Mouse (Mus musculus): ENCODE measurements at regions not wholly inside any gene's neighbourhood (a gene's known extent, or its start where the extent isn't known, plus 50 kb on each side); places are given as distances from the start of the nearest gene placed in this dataset.

DNA sequence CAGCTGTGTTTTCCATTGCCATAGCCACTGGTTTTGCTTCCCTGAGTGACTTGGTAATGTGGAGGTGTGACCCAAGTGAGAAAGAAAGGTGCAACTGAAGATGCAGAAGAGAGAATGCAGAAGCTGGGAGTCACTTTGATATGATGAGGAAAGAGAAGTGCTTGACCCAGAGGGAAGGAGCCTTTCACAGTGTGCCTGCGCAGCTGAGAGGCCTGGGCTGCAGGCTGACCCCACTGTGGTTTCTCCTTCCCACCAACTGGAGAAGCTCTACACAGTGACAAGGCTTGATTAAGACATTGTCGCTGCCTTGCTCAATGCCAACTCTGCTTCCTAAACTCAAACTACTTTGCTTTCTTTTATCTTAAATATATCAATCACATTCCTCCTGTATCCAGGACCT, 305.3 kb upstream of the Kdm8 start:
- no peaks in the 10 kb centered on the region for H3K9me3 ChIP-seq
- H3K9ac ChIP-seq: no peak overlapping the region
- no peak overlapping the region for H3K27ac ChIP-seq
- H3K27me3 ChIP-seq: no peaks in the 10 kb centered on the region
- no peaks in the 10 kb centered on the region for H3K36me3 ChIP-seq
- ATAC-seq (ENCODE audit: insufficient number of reproducible peaks, insufficient read depth, low FRiP score, low TSS enrichment, low read depth): no peak
- H3K4me1 ChIP-seq: peaks cover 5% of the 10 kb centered on the region; the same call in 1 of the 2 replicates
- H3K4me2 ChIP-seq: no peak overlapping the region
- 93% methylated on average over 2 of the region's 2 CpGs for WGBS
- no peak overlapping the region for H3K4me3 ChIP-seq

- Histone ChIP-seq H3K27me3 (no peaks in the 10 kb centered on the region), H3K9me3 (no peaks in the 10 kb centered on the region), H3K9ac (no peak overlapping the region), H3K27ac (no peak overlapping the region), H3K4me3 (no peak overlapping the region), H3K4me2 (no peak overlapping the region), H3K36me3 (no peaks in the 10 kb centered on the region), H3K4me1 (peaks cover 5% of the 10 kb centered on the region; the same call in 1 of the 2 replicates)
- no peak for ATAC-seq (ENCODE audit: insufficient number of reproducible peaks, insufficient read depth, low FRiP score, low TSS enrichment, low read depth)
- 39% methylated on average over 3 of the region's 3 CpGs for WGBS
Measured at GRCm38 (mm10) chr7:125140854-125141253, 303.6 kb upstream of the Kdm8 start.

DNA sequence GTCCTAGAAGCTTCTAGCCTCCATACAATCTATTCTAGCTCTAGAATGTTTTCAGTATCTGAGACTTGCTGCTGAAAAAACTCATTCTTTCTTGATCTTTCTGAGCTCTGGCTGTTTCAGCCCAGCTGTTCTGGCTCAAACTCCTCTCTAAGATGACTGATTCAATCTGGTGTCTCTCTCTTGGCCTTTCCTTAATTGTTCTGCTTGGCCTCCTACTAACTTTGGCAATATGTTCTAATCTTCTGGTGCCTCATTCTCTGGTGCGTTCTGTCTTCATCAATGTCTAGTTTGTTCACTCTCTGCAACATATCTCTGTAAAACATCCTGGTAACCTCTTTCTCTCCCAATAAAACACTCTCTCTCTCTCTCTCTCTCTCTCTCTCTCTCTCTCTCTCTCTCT, 302.6 kb upstream of the Kdm8 start:
- peaks cover 5% of the 10 kb centered on the region; the same call in 1 of the 2 replicates for H3K4me1 ChIP-seq
- ATAC-seq (ENCODE audit: insufficient number of reproducible peaks, insufficient read depth, low FRiP score, low TSS enrichment, low read depth): no peak

DNA sequence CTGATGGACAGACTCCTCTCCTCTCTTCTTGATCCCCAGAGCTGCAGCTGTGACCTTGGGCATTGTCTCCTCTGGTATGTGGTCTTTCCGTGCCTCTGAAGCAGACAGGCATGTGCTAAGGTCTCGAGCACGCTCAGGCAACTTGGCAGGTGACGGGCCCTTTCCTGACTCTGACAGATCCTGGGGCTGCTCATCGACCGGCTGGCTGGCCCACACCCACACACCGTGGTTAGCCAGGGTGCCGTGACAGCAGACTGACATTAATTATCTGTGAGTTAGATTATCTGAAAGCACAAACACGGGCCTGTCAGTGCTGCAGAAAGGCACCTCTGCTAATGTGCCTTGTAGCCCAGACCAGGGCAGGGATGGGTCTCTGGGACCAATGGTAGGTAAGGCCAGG, 298.5 kb upstream of the Kdm8 start:
- Histone ChIP-seq H3K36me3 (no peaks in the 10 kb centered on the region), H3K9ac (no peak overlapping the region), H3K4me3 (no peak overlapping the region), H3K4me1 (no peaks in the 10 kb centered on the region), H3K27ac (no peak overlapping the region), H3K27me3 (no peaks in the 10 kb centered on the region), H3K4me2 (no peak overlapping the region), H3K9me3 (no peaks in the 10 kb centered on the region)
- 65% methylated on average over 9 of the region's 9 CpGs for WGBS
- no peak for ATAC-seq (ENCODE audit: insufficient number of reproducible peaks, insufficient read depth, low FRiP score, low TSS enrichment, low read depth)

More for the DNA sequence above, 302.6 kb upstream of the Kdm8 start:
- Histone ChIP-seq H3K36me3 (no peaks in the 10 kb centered on the region), H3K9me3 (no peaks in the 10 kb centered on the region), H3K27ac (0 out of 2 replicates have a peak overlapping the region, but pooled peaks have one; percentile 7), H3K9ac (no peak overlapping the region), H3K4me3 (no peak overlapping the region), H3K27me3 (no peaks in the 10 kb centered on the region), H3K4me2 (no peak overlapping the region)
- WGBS: 76% methylated on average over 1 of the region's 1 CpGs

DNA sequence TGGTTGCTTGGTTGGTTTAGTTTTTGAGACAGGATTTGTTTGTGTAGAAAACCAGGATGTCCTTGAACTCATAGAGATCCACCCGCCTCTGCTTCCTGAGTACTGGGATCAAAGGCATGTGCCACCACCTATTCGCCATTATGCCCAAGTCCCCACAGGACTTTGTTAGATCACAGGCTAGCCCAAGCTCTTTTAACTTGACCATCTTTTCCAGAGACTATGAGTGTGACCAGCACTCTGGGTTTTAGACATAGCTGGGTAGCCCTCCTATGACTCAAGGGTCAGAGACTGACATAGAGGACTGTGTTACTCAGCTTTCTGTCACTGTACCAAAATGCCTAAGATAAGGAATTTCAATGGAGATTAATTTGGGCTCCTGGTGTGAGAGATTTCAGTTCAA, 295.3 kb upstream of the Kdm8 start:
- Histone ChIP-seq H3K27me3 (no peaks in the 10 kb centered on the region), H3K9me3 (no peaks in the 10 kb centered on the region), H3K27ac (no peak overlapping the region), H3K4me3 (no peak overlapping the region), H3K4me1 (0 out of 2 replicates have a peak, but pooled peaks cover under 1% of the 10 kb centered on the region), H3K36me3 (no peaks in the 10 kb centered on the region), H3K4me2 (no peak overlapping the region), H3K9ac (no peak overlapping the region)
- WGBS: 86% methylated on average over 2 of the region's 2 CpGs
- no peak for ATAC-seq (ENCODE audit: insufficient number of reproducible peaks, insufficient read depth, low FRiP score, low TSS enrichment, low read depth)

DNA sequence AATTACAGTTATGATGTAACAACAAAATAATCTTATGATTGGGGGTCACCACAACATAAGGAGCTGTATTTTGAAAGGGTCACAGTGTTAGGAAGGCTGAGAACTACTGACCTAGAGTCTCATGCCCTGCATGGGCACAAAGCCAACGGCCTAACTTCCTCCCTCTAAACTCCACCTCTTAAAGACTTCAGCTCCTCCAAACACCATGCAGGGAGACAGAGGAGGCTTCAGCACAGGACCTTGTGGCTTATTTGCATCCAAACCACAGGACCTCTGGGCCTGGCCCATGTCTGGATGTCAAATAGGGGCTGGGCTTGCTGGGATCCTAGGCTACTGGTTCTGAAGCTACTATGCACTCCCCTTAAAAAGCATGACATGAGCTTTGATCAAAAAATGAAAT, 294.7 kb upstream of the Kdm8 start:
- no peak for ATAC-seq (ENCODE audit: insufficient number of reproducible peaks, insufficient read depth, low FRiP score, low TSS enrichment, low read depth)
- 45% methylated on average over 1 of the region's 1 CpGs for WGBS
- H3K27me3 ChIP-seq: no peaks in the 10 kb centered on the region

DNA sequence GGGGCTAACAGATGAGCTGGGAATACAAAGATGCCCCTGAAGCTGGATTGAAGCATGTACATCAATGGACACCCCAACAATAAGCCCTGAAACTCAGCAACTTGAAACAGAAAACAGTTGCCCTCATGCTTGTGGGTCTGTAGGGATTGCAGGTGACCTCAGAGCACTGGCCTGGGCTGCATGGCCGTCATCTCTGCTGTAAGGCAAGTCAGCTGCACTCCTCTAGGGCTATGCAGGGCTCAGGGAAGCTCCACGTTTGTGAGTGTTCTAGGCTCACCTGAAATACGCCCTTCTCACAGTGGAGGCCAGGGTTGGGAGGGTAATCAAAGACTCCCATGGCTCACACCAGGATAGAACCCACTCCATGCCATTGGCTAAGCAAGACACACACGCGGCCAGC, 292.2 kb upstream of the Kdm8 start:
- no peak for ATAC-seq (ENCODE audit: insufficient number of reproducible peaks, insufficient read depth, low FRiP score, low TSS enrichment, low read depth)
- no peak overlapping the region for H3K4me2 ChIP-seq
- no peaks in the 10 kb centered on the region for H3K27me3 ChIP-seq
- peaks cover 18% of the 10 kb centered on the region for H3K4me1 ChIP-seq
- no peak overlapping the region for H3K9ac ChIP-seq
- H3K4me3 ChIP-seq: no peak overlapping the region
- 88% methylated on average over 5 of the region's 5 CpGs for WGBS
- H3K36me3 ChIP-seq: no peaks in the 10 kb centered on the region
- H3K9me3 ChIP-seq: no peaks in the 10 kb centered on the region
- no peak overlapping the region for H3K27ac ChIP-seq

More for the DNA sequence above, 294.7 kb upstream of the Kdm8 start:
- no peak overlapping the region for H3K9ac ChIP-seq
- peaks cover 6% of the 10 kb centered on the region for H3K4me1 ChIP-seq
- no peak overlapping the region for H3K4me3 ChIP-seq
- H3K36me3 ChIP-seq: no peaks in the 10 kb centered on the region
- H3K4me2 ChIP-seq: no peak overlapping the region
- H3K9me3 ChIP-seq: no peaks in the 10 kb centered on the region
- no peak overlapping the region for H3K27ac ChIP-seq

DNA sequence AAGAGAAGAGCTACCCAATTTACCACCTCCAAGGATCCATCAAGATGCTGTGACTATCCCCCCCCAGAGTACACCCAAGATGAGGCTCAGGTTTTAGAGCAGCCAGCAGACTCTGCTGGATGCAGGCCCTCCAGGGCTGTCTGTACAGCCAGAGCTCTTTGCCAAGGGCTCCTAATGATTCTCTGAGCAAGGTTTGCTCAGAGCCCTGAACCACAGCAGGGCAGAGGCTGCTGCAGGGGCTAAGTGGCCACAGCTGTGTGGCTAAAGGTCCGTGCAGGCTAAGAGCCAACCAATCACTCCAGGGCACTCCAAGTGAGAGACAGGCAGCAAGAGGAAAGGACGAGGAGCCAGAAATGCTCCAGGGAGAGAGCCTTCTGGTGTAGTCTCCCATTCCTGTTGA, 289.2 kb upstream of the Kdm8 start:
- Histone ChIP-seq H3K27ac (peak overlapping the region; percentile 11; the same call in 1 of the 2 replicates), H3K4me3 (no peak overlapping the region), H3K9ac (no peak overlapping the region), H3K4me2 (no peak overlapping the region), H3K36me3 (no peaks in the 10 kb centered on the region), H3K4me1 (peaks cover 18% of the 10 kb centered on the region), H3K9me3 (no peaks in the 10 kb centered on the region), H3K27me3 (no peaks in the 10 kb centered on the region)
- ATAC-seq (ENCODE audit: insufficient number of reproducible peaks, insufficient read depth, low FRiP score, low TSS enrichment, low read depth): no peak
- 20% methylated on average over 2 of the region's 2 CpGs for WGBS

GRCm38 (mm10) chr7:125166881-125167351, 277.6 kb upstream of the Kdm8 start:
- ATAC-seq (ENCODE audit: insufficient number of reproducible peaks, insufficient read depth, low FRiP score, low TSS enrichment, low read depth): no peak
- 83% methylated on average over 19 of the region's 19 CpGs for WGBS
- H3K27ac ChIP-seq: no peak overlapping the region

GRCm38 (mm10) chr7:125167666-125168065, 276.8 kb upstream of the Kdm8 start:
- H3K9me3 ChIP-seq: 0 out of 2 replicates have a peak, but pooled peaks cover 4% of the 10 kb centered on the region
- H3K4me3 ChIP-seq: no peak overlapping the region
- no peaks in the 10 kb centered on the region for H3K36me3 ChIP-seq
- 83% methylated on average over 4 of the region's 4 CpGs for WGBS
- no peaks in the 10 kb centered on the region for H3K4me1 ChIP-seq
- no peak overlapping the region for H3K9ac ChIP-seq
- no peak overlapping the region for H3K27ac ChIP-seq
- H3K27me3 ChIP-seq: no peaks in the 10 kb centered on the region
- no peak overlapping the region for H3K4me2 ChIP-seq
- no peak for ATAC-seq (ENCODE audit: insufficient number of reproducible peaks, insufficient read depth, low FRiP score, low TSS enrichment, low read depth)

More at GRCm38 (mm10) chr7:125166881-125167351, 277.6 kb upstream of the Kdm8 start:
- H3K36me3 ChIP-seq: no peaks in the 10 kb centered on the region
- H3K4me2 ChIP-seq: no peak overlapping the region
- no peaks in the 10 kb centered on the region for H3K9me3 ChIP-seq
- H3K4me3 ChIP-seq: no peak overlapping the region
- no peaks in the 10 kb centered on the region for H3K4me1 ChIP-seq
- no peak overlapping the region for H3K9ac ChIP-seq
- H3K27me3 ChIP-seq: no peaks in the 10 kb centered on the region

DNA sequence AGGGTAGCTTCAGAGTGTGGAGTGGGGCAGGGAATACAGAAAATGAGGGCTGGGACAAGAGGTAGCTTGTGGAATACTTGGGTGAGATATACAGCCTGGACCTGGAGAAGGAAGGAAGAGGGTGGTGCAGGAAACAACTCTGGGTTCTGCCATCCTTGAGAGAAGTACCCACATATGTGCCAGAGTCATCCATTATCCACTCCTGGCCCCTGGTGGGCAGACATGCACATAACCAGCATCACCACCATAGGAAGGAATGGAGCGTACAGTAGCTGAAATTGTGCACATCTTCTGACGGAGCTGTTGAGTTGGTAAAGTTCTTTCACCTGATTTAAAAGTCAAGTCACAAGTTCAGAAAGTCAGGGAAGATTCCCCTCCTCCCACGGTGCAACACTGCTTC, 262.9 kb upstream of the Kdm8 start:
- no peaks in the 10 kb centered on the region for H3K36me3 ChIP-seq
- H3K9me3 ChIP-seq: no peaks in the 10 kb centered on the region
- H3K4me2 ChIP-seq: no peak overlapping the region
- peaks cover 4% of the 10 kb centered on the region; the same call in 1 of the 2 replicates for H3K4me1 ChIP-seq
- no peak overlapping the region for H3K9ac ChIP-seq
- H3K27ac ChIP-seq: no peak overlapping the region
- no peak for ATAC-seq (ENCODE audit: insufficient number of reproducible peaks, insufficient read depth, low FRiP score, low TSS enrichment, low read depth)
- 84% methylated on average over 3 of the region's 3 CpGs for WGBS
- H3K27me3 ChIP-seq: no peaks in the 10 kb centered on the region
- H3K4me3 ChIP-seq: no peak overlapping the region

GRCm38 (mm10) chr7:125182266-125182665, 262.2 kb upstream of the Kdm8 start:
- no peak for ATAC-seq (ENCODE audit: insufficient number of reproducible peaks, insufficient read depth, low FRiP score, low TSS enrichment, low read depth)
- no peak overlapping the region for H3K9ac ChIP-seq
- H3K4me2 ChIP-seq: no peak overlapping the region
- no peak overlapping the region for H3K27ac ChIP-seq
- no peak overlapping the region for H3K4me3 ChIP-seq
- WGBS: 88% methylated on average over 4 of the region's 4 CpGs
- H3K4me1 ChIP-seq: peaks cover 4% of the 10 kb centered on the region; the same call in 1 of the 2 replicates
- no peaks in the 10 kb centered on the region for H3K9me3 ChIP-seq
- no peaks in the 10 kb centered on the region for H3K36me3 ChIP-seq
- H3K27me3 ChIP-seq: no peaks in the 10 kb centered on the region

All from embryonic facial prominence, embryonic 13.5 days (tissue).